Mouse (Mus musculus) embryonic facial prominence, embryonic 11.5 days (tissue): ENCODE results near the gene Pate2. TPM values are rescaled to one million over a fixed set of nuclear protein-coding genes. Genes with fewer than 3 reads are reported as not detected.

Experiments used
- ATAC-seq: fragments of 200-750 bp; cut with Nextera tagmentation; replicated peaks from 2 replicates; pipeline ENCODE4 v1.8.0; 2017; ENCODE audit warnings: low read depth; ENCODE audit not compliant: insufficient number of reproducible peaks, low FRiP score, low TSS enrichment
- DNase-seq: peaks from one replicate; pipeline ENCODE4 v3.0.0-alpha.2; 2015; ENCODE audit warnings: low spot score
- H3K27ac ChIP-seq: fragments of 300-500 bp; sonication (generic); replicated peaks from 2 replicates; pipeline ENCODE4 v1.5.1; 2014; ENCODE audit warnings: mild to moderate bottlenecking, low read depth, low read length, control low read depth
- H3K27me3 ChIP-seq: fragments of 300-500 bp; sonication (generic); 2 replicates; pipeline ENCODE4 v1.6.1; 2014; ENCODE audit warnings: mild to moderate bottlenecking, low read length, moderate library complexity, mixed read lengths; ENCODE audit not compliant: control insufficient read depth, insufficient read depth
- H3K36me3 ChIP-seq: fragments of 300-500 bp; sonication (generic); replicated peaks from 2 replicates; pipeline ENCODE4 v1.6.1; 2014; ENCODE audit warnings: low read depth, mild to moderate bottlenecking, low read length, moderate library complexity, mixed read lengths; ENCODE audit not compliant: control insufficient read depth, insufficient read depth
- H3K4me1 ChIP-seq: fragments of 300-500 bp; sonication (generic); 2 replicates; pipeline ENCODE4 v1.6.1; 2014; ENCODE audit warnings: low read length, mixed read lengths; ENCODE audit not compliant: control insufficient read depth, insufficient read depth
- H3K4me2 ChIP-seq: fragments of 300-500 bp; sonication (generic); 2 replicates; pipeline ENCODE4 v1.6.1; 2014; ENCODE audit warnings: low read depth, mild to moderate bottlenecking, control low read depth, low read length, moderate library complexity
- H3K4me3 ChIP-seq: fragments of 300-500 bp; sonication (generic); 2 replicates; pipeline ENCODE4 v1.5.1; 2014; ENCODE audit warnings: low read depth, low read length, control low read depth
- H3K9ac ChIP-seq: fragments of 300-500 bp; sonication (generic); replicated peaks from 2 replicates; pipeline ENCODE4 v1.6.1; 2014; ENCODE audit warnings: mild to moderate bottlenecking, control low read depth, low read length
- H3K9me3 ChIP-seq: fragments of 300-500 bp; sonication (generic); replicated peaks from 2 replicates; pipeline ENCODE4 v1.6.1; 2016; ENCODE audit warnings: mild to moderate bottlenecking, low read length, inconsistent platforms, mixed read lengths; ENCODE audit not compliant: control insufficient read depth
- WGBS: fragments of 180-500 bp; shearing (Covaris S2); extraction: QIAGEN DNeasy Blood & Tissue Kit; methylation state at CpG from one replicate; pipeline ENCODE4 v1.1.7; 2014; 5-methylcytosine and 5-hydroxymethylcytosine counted together
- polyA plus RNA-seq: library from polyadenylated mRNA; unstranded; fragments of >200 nt; fragmentation: Nextera tagmentation; extraction: Ambion mirVana; gene quantifications from 2 replicates; pipeline ENCODE4 v1.2.1, GENCODE M21; 2014

The Pate2 gene
- polyA plus RNA-seq, 1 experiment from 2014 or later: 0.74 TPM

DNA sequence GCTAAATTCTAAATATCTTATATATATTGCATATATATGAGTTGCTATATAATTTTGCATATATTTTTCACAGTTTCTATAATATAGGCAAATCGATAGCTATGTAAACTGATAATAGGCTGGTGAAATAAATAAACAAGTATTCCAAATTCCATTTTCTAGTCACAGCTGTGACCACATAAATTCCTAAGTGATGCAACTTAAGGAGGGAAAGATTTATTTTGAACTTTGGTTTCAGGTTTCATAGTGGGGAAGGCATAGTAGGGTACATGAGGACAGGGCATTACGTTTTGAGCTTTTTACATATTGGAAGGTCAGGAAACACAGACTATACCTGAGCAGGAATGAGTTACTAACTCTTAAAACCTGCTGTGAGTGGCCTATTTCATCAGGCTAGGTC lies 103.5 kb downstream of the Pate2 start:
- H3K9me3 ChIP-seq: no peaks in the 10 kb centered on the region
- ATAC-seq (no peak), DNase-seq (no peak)
- WGBS: 89% methylated on average over 2 of the region's 2 CpGs
- H3K27me3 ChIP-seq: no peaks in the 10 kb centered on the region
- no peak overlapping the region for H3K4me2 ChIP-seq
- H3K9ac ChIP-seq: no peak overlapping the region
- H3K36me3 ChIP-seq: no peaks in the 10 kb centered on the region
- no peaks in the 10 kb centered on the region for H3K4me1 ChIP-seq
- H3K4me3 ChIP-seq: no peak overlapping the region
- no peak overlapping the region for H3K27ac ChIP-seq

GRCm38 (mm10) chr9:35687013-35687412 lies 116.9 kb downstream of the Pate2 start, which contains the start of gene Pate1:
TSS of gene Pate1 (minus strand) at chr9:35687390.
- no peak within 1 kb of the TSS for H3K4me3 ChIP-seq
- no peaks in the 10 kb centered on the region for H3K4me1 ChIP-seq
- H3K27ac ChIP-seq: no peak within 1 kb of the TSS
- peak; percentile 16 for DNase-seq
- H3K9ac ChIP-seq: no peak within 1 kb of the TSS
- H3K9me3 ChIP-seq: no peaks in the 10 kb centered on the region
- no peaks in the 10 kb centered on the region for H3K27me3 ChIP-seq
- H3K4me2 ChIP-seq: no peak within 1 kb of the TSS
- WGBS: 30% methylated on average over 1 of the region's 1 CpGs
- no peaks in the 10 kb centered on the region for H3K36me3 ChIP-seq
- no peak for ATAC-seq

- ATAC-seq (no peak), DNase-seq (no peak)
- Histone ChIP-seq H3K4me1 (no peaks in the 10 kb centered on the region), H3K9me3 (no peaks in the 10 kb centered on the region; the same call in 1 of the 2 replicates), H3K27me3 (no peaks in the 10 kb centered on the region), H3K4me3 (no peak overlapping the region), H3K36me3 (no peaks in the 10 kb centered on the region), H3K4me2 (no peak overlapping the region), H3K9ac (no peak overlapping the region), H3K27ac (no peak overlapping the region)
Observed at GRCm38 (mm10) chr9:35691924-35692323, 121.8 kb downstream of the Pate2 start.

DNA sequence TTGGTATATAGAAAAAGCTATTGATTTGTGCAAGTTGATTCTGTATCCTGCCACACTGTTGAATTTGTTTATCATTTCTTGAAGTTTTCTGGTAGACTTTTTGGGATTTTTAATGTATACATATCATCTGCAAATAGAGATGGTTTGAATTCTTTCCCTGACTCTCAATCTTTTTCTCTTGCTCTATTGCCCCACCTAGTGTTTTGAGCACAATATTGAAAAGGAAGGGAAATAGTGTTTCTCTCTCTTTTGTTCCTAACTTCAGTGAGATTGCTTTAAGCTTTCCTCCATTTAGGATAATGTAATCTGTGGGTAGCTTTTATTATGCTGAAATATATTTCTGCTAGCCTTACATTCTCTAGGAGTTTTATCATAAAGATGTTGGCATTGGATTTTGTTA lies 137.2 kb downstream of the Pate2 start:
- DNase-seq (no peak), ATAC-seq (no peak)
- Histone ChIP-seq H3K4me1 (no peaks in the 10 kb centered on the region), H3K4me2 (no peak overlapping the region), H3K9ac (no peak overlapping the region), H3K4me3 (no peak overlapping the region), H3K27ac (no peak overlapping the region), H3K9me3 (no peaks in the 10 kb centered on the region), H3K27me3 (no peaks in the 10 kb centered on the region), H3K36me3 (no peaks in the 10 kb centered on the region)

Other genes with a start within 250 kb of the Pate2 start
- 7.5 and 9.4 TPM in 2 replicates for gene Cdon, start 149.2 kb upstream of the Pate2 start, polyA plus RNA-seq
- gene Gm1113, start 52.0 kb upstream of the Pate2 start, polyA plus RNA-seq: not detected in 2 replicates
- gene Ddx25, start 11.8 kb upstream of the Pate2 start, polyA plus RNA-seq: 6.6 and 6.7 TPM in 2 replicates
- 26.3 and 28.5 TPM in 2 replicates for gene Pus3, start 11.7 kb upstream of the Pate2 start, polyA plus RNA-seq
- gene Hyls1, start 114 bp downstream of the Pate2 start, polyA plus RNA-seq: 30.2 and 32.3 TPM in 2 replicates
- gene Pate4, start 41.7 kb downstream of the Pate2 start, polyA plus RNA-seq: not detected in 2 replicates
- gene Pate3, start 77.9 kb downstream of the Pate2 start, polyA plus RNA-seq: not detected in 2 replicates
- not detected in 2 replicates for gene Pate1, start 117.1 kb downstream of the Pate2 start, polyA plus RNA-seq
- gene Gm17677, start 170.8 kb downstream of the Pate2 start, polyA plus RNA-seq: not detected in 2 replicates
- gene Gm17727, start 207.8 kb downstream of the Pate2 start, polyA plus RNA-seq: not detected in 2 replicates
- not detected in 2 replicates for gene Gm27235, start 219.8 kb downstream of the Pate2 start, polyA plus RNA-seq
- not detected in 2 replicates for gene D730048I06Rik, start 219.8 kb downstream of the Pate2 start, polyA plus RNA-seq